Mouse (Mus musculus): Measurements from ENCODE around the gene Fancb. TPM values are rescaled to one million over a fixed set of nuclear protein-coding genes. Genes with fewer than 3 reads are reported as not detected.

The Fancb gene
- 0.99 and 1.4 TPM in 2 replicates for polyA plus RNA-seq (2012; ENCODE audit: insufficient read depth, insufficient read length, missing spikeins)

DNA sequence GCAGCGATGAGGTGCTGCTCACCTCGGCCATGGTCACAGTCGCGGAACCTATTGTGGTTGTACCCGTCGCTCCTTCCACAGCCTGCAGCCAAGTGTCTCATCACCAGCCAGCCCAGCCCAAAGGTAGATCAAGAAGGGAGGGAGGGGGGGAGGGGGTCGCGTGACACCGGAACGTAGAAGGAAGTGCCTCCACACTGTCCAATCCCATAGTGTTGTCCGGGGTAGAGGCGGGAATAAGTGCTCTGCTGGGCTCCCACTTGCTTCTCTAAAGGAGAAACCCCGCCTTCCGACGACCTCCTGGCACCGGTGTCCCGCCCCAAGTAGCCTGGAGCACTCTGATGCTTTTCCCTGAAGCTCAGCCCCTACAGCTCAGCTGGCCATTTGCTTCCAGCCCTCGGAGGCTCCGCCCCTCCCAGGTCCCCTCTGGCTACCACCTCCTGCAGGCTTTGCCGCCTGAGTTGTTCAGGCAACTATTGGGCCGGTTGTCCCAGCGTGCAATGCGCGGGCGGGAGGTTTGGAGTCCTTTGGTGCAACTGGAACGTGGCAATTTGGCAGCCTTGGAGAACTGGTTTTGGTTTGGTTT is at the start of gene Fancb, which contains the start of gene Mospd2:
Gene Fancb (plus strand): TSS at position 400 of the 583 bp plus-strand sequence.
Gene Mospd2 (minus strand): TSS at position 183 of the 583 bp plus-strand sequence.
- Histone ChIP-seq H3K4me3 (ENCODE audit: insufficient read depth, low read depth, low read length) (peak within 1 kb of the TSS; percentile 70), H3K27ac (replicated peaks; ENCODE audit: low read depth, low read length) (peak within 1 kb of the TSS; percentile 69), H3K4me1 (ENCODE audit: control insufficient read depth, insufficient read depth, insufficient read length, low read length) (peaks cover 2% of the 10 kb centered on the region; the same call in 1 of the 2 replicates)

DNA sequence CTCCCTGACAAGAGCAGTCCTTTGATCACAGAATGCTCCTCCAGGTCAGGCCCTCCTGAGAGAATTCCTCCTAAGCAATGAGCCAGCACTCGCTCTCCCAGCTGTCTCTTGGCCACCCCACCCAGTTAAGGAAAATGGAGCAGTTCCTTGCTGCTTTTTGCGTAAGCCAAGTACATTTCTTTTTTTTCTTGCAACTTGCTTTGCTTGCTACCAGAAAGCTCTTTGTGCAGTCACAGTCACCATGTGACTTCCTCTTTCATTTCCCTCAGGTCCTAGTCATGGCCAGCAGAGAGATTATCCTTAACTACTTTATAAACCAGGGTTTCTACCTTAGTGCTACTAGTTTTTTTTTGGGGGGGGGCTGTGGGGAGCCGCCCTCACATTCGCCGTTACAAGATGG is 38.9 kb upstream of the Fancb start:
- Histone ChIP-seq H3K4me1 (ENCODE audit: control insufficient read depth, insufficient read depth, insufficient read length, low read length) (no peaks in the 10 kb centered on the region), H3K4me3 (ENCODE audit: insufficient read depth, low read depth, low read length) (no peak overlapping the region), H3K27ac (replicated peaks; ENCODE audit: low read depth, low read length) (peak overlapping the region; percentile 17; the same call in 1 of the 2 replicates)

DNA sequence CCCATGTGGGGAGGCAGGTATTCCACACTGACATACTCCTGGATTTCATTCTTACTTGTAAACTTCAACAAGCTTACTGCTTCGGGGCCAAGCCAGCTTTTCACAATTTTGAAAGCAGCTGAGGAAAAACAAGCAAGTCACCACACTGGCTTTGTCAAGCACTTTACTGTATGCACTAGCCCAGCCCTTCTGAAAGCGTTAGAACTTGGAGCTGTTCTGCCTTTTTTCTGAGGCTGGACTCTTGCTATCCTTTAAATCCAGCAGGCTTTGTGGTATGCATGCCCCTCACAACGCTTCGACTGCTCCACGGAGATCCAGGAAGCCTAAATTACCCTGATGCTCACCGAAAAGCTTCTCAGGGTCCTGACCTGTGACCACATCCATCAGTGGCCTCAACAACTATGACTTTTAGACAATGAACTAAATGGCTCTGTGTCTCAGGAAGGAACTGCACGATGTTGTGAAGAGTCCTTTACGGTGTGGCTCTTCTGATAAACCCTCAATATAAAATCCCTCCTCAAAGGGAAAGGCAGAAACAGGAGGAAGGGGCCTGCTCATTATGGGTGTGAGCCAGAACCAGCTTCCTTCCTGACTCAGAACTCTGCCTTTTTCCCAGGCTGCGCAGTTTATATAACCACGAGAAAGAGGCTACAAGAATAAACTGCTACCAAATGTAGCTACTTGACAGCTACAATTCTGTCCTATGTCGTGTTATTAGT is 28.4 kb upstream of the Fancb start:
- Histone ChIP-seq H3K4me1 (ENCODE audit: control insufficient read depth, insufficient read depth, insufficient read length, low read length) (no peaks in the 10 kb centered on the region), H3K27ac (replicated peaks; ENCODE audit: low read depth, low read length) (peak overlapping the region; percentile 80)

DNA sequence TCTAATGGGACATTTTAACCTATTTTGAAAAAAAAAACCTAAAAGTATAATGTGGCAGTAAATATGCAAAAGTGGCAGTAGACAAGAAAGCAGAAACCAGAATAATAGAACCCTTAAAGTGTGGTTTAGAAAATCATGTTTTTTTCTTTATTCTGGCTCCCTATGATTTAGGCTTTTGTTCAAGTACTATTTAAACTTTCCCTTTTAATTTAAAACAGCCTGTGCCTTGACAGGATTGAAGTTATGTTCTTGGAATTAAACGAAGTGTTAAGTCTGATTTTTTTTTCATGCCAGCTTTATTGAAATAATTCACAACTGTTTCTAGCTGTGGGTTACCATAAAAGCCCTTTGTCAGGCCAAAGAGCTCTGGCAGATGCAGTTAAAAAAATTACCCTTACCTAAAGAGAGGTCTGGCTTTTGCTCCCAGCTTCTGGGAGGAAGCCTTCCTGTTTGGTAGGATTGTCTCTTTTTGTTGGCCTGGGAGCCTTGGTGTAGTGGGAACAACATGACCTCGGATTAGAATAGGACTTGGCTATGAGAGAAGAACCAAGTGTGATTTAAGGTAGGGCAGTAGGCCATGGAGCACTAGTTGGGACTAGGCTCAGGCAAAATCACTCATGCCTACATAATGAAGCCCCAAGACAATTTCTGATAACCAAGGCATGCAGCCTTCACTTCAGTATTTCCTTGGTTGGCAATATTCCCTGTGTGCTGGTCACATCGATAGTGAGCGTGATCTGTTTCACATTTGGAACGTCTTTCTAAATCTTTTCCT is 27.6 kb upstream of the Fancb start:
- H3K4me1 ChIP-seq (ENCODE audit: control insufficient read depth, insufficient read depth, insufficient read length, low read length) = no peaks in the 10 kb centered on the region
- peak overlapping the region; percentile 84 for H3K27ac ChIP-seq (replicated peaks; ENCODE audit: low read depth, low read length)
- no peak overlapping the region for H3K4me3 ChIP-seq (ENCODE audit: insufficient read depth, low read depth, low read length)

More for the DNA sequence above, 28.4 kb upstream of the Fancb start:
- H3K4me3 ChIP-seq (ENCODE audit: insufficient read depth, low read depth, low read length) = no peak overlapping the region

DNA sequence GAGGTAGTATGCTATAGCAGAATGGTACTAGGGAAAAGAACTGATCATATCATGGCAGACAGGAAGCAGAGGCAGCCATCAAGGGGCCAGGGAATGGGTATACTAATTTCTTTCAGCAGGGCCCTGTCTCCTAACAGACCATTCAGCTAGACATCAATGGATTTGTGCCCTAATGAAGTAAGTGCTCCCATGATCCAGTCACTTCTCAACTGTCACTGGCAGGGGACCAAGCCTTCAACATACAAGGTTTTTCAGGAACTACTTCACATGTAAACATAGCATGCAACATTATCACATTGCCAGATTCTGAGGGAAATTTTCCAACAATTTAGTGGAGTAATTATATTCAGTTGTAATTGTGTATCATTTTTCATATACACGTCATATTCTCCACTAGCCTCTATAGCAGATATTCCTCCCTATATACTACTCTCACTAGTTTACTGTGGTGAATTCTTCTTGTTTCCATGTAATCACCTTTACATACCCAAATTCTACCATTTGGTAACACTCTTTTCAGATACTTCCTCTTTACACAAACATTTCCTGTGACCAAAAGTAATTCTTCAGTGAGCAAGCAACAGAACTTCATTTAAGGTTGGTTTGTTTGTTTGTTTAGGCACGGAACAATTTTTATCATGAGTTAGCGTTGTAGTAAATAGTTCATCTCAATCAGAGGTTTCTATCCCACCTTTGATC is 14.5 kb upstream of the Fancb start:
- Histone ChIP-seq H3K4me3 (ENCODE audit: insufficient read depth, low read depth, low read length) (no peak overlapping the region), H3K4me1 (ENCODE audit: control insufficient read depth, insufficient read depth, insufficient read length, low read length) (peaks cover 9% of the 10 kb centered on the region), H3K27ac (replicated peaks; ENCODE audit: low read depth, low read length) (no peak overlapping the region)

DNA sequence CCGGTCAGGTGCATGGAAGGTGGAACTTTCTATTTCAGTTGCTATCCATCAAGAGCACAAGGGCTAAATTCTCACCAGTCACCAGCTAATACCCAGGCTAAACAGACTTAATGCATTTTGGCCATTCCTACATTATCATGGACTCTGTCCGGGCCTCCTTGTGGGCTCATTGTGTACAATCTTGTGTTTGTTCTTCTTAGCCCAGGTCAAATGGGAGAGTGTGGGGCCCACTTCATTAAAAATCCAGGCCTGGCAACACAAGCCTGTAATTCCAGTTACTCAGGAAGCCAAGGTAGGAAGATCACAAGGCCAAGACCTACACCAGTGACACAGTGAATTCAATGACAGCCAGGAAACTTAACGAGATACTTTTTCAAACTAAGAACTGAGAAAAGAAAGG is 9.2 kb upstream of the Fancb start:
- H3K4me3 ChIP-seq (ENCODE audit: insufficient read depth, low read depth, low read length) = no peak overlapping the region
- H3K27ac ChIP-seq (replicated peaks; ENCODE audit: low read depth, low read length) = no peak overlapping the region

DNA sequence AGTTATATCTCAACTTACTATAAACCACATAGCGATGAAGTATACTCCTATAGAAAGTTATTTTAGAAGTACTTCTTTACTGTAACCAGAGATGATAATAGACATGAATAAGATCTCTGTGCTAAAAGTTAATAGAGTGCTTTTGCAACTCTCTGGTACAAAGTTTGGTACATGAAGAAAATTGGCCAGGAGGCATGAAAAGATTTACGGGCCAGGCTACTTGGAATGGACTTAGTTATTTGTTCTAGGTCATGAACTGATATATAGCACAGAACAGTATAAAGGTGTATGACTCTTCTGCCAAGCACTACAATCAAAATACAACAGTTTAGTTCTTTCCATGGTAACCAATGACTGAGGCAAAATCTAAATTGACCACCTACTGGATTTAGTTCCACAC is 1.5 kb upstream of the Fancb start:
- peaks cover 2% of the 10 kb centered on the region; the same call in 1 of the 2 replicates for H3K4me1 ChIP-seq (ENCODE audit: control insufficient read depth, insufficient read depth, insufficient read length, low read length)
- H3K27ac ChIP-seq (replicated peaks; ENCODE audit: low read depth, low read length) = no peak overlapping the region
- H3K4me3 ChIP-seq (ENCODE audit: insufficient read depth, low read depth, low read length) = no peak overlapping the region

More for the DNA sequence above, 9.2 kb upstream of the Fancb start:
- peaks cover 11% of the 10 kb centered on the region for H3K4me1 ChIP-seq (ENCODE audit: control insufficient read depth, insufficient read depth, insufficient read length, low read length)

DNA sequence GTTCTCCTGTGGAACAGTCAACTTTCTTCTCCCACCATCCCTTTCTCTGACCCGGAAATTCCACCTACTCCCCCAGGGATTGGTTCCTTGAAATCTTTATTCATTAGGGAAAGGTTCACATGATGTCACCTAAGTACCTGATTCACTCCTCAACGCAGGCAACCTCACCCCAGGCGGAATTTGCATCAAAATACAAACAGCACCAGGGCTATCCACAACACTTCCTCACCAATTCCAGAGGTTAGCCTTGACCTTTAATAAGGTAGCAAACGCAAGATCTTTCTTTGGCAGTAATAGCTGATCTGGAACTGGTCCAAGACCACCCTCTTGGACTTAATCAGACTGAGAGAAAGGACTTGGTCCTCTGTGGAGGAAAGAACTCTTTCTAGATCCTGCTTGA is 22.7 kb downstream of the Fancb start:
- Histone ChIP-seq H3K4me3 (ENCODE audit: insufficient read depth, low read depth, low read length) (no peak overlapping the region), H3K27ac (replicated peaks; ENCODE audit: low read depth, low read length) (peak overlapping the region; percentile 92), H3K4me1 (ENCODE audit: control insufficient read depth, insufficient read depth, insufficient read length, low read length) (peaks cover 4% of the 10 kb centered on the region)

DNA sequence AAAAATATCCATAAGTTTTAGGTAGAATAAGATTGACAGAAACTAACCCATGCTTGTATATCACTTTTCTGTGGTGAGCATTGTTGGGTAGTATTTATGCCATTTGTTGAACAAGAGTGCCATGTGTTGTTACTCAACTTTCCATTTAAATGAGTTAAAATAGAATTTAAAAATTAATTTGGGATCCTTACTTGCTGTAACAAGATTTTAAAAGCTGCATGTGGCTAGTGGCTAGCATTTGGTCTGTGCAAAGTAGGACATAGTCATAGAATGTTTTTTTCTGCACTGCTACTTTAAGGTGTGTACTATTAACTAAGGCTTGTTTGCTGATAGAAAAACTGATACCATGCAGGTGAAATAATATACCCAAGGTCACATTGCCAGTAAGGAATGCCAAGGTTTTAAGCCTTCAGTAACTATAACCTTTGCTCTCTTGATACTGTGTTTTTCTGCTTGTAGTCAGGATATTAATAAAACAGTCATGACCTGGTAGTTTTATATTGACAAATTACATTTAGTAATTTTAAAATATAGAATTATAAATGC is 24.5 kb downstream of the Fancb start, which contains the start of gene Gm17604:
Gene Gm17604 (minus strand): TSS at position 51 of the 546 bp plus-strand sequence.
- H3K27ac ChIP-seq (replicated peaks; ENCODE audit: low read depth, low read length) = peak within 1 kb of the TSS; percentile 65; the same call in 1 of the 2 replicates
- H3K4me3 ChIP-seq (ENCODE audit: insufficient read depth, low read depth, low read length) = no peak within 1 kb of the TSS
- H3K4me1 ChIP-seq (ENCODE audit: control insufficient read depth, insufficient read depth, insufficient read length, low read length) = peaks cover 4% of the 10 kb centered on the region

Other genes with a start within 250 kb of the Fancb start
- gene Mospd2, start 217 bp upstream of the Fancb start, polyA plus RNA-seq (2012; ENCODE audit: insufficient read depth, insufficient read length, missing spikeins) = 10.2 and 13.5 TPM in 2 replicates
- gene Gm17604, start 24.2 kb downstream of the Fancb start, polyA plus RNA-seq (2012; ENCODE audit: insufficient read depth, insufficient read length, missing spikeins) = not detected in 2 replicates